ENCODE assay signal across 11 mouse cellular contexts in genomic region chr8:121371911-121372638, GRCm38 (mm10).
DNase-seq lines count a peak whose midpoint lies in the region; ATAC-seq and TF ChIP-seq lines count a peak whose summit lies in the region.
"Had no signal": no experiment of that assay in that cellular context is flagged by ENCODE, and none has a peak within 500 bp of the region (broad histone marks: within the 10 kb centered on the region; RNA-seq: fewer than 3 reads in every experiment).

No protein-coding gene starts in this region.

- no peak for DNase-seq in gastrocnemius, adult 2 months
- no peak for DNase-seq in gastrocnemius, postnatal 4 days (ENCODE audit: low spot score in 2 of 2)
- DNase-seq in layer of hippocampus, adult 9-10 months (ENCODE audit: low spot score), result peak; percentile 42
- peak; percentile 34 for DNase-seq in limb, embryonic 11.5 days (ENCODE audit: low spot score)
- no peak for DNase-seq in urinary bladder, adult 2 months (ENCODE audit: low spot score)
- no peak for DNase-seq in hindbrain, embryonic 14.5 days (ENCODE audit: low spot score)
- no peak for DNase-seq in cerebellum, adult 2 months
- DNase-seq: cerebellum, postnatal 36 days; lung, adult 18-20 months had no signal

- peaks cover 64% of the 10 kb centered on the region for H3K4me1 ChIP-seq in limb, embryonic 11.5 days (ENCODE audit: control insufficient read depth, insufficient read depth, low read length)
- 0 out of 2 replicates have a peak, but pooled peaks cover 4% of the 10 kb centered on the region for H3K4me1 ChIP-seq in hindbrain, embryonic 14.5 days (replicated peaks; ENCODE audit: control insufficient read depth, insufficient read depth, low read length)
- no peaks in the 10 kb centered on the region for H3K4me1 ChIP-seq in cerebellum, adult 2 months (ENCODE audit: control insufficient read depth, insufficient read depth, low read length)
- H3K4me1 ChIP-seq: megakaryocyte, embryonic 14.5 days had no signal

- no peaks in the 10 kb centered on the region for H3K36me3 ChIP-seq in limb, embryonic 11.5 days (ENCODE audit: control insufficient read depth, insufficient read depth, low read length)
- no peaks in the 10 kb centered on the region for H3K36me3 ChIP-seq in hindbrain, embryonic 14.5 days (replicated peaks; ENCODE audit: control insufficient read depth, insufficient read depth)

- 53% methylated on average over 25 of the region's 25 CpGs for WGBS in limb, embryonic 11.5 days
- 76% methylated on average over 25 of the region's 25 CpGs for WGBS in hindbrain, embryonic 14.5 days
- WGBS in cerebellum, adult 2 months, result 86% methylated on average over 25 of the region's 25 CpGs

- H3K9ac ChIP-seq in limb, embryonic 11.5 days (ENCODE audit: low read length), result no peak overlapping the region
- no peak overlapping the region for H3K9ac ChIP-seq in hindbrain, embryonic 14.5 days

- intact Hi-C loops in gastrocnemius, adult 2 months (cut with DNase I), result no loop called here

- no peak overlapping the region for H3K4me2 ChIP-seq in limb, embryonic 11.5 days (ENCODE audit: low read depth, severe bottlenecking)
- no peak overlapping the region for H3K4me2 ChIP-seq in hindbrain, embryonic 14.5 days (replicated peaks)

- peak overlapping the region; percentile 13; the same call in 1 of the 2 replicates for H3K4me3 ChIP-seq in gastrocnemius, adult 2 months
- H3K4me3 ChIP-seq in limb, embryonic 11.5 days (ENCODE audit: low read depth, low read length), result no peak overlapping the region
- H3K4me3 ChIP-seq in hindbrain, embryonic 14.5 days (replicated peaks; ENCODE audit: low read length), result no peak overlapping the region
- H3K4me3 ChIP-seq in cerebellum, adult 2 months (replicated peaks; ENCODE audit: insufficient read depth, low read depth, low read length), result no peak overlapping the region
- H3K4me3 ChIP-seq: megakaryocyte, embryonic 14.5 days had no signal

- no peaks in the 10 kb centered on the region for H3K9me3 ChIP-seq in limb, embryonic 11.5 days (ENCODE audit: control insufficient read depth, low read length)
- H3K9me3 ChIP-seq in hindbrain, embryonic 14.5 days (ENCODE audit: control insufficient read depth, low read length), result no peaks in the 10 kb centered on the region

- no peak for TF ChIP-seq POLR2A in cerebellum, adult 2 months (IDR thresholded peaks at IDR 0.05; ENCODE audit: borderline replicate concordance, insufficient read depth, low read length)

- no peak for TF ChIP-seq CTCF in gastrocnemius, adult 2 months (IDR thresholded peaks at IDR 0.05)
- no peak for TF ChIP-seq CTCF in cerebellum, adult 2 months (IDR thresholded peaks at IDR 0.05; ENCODE audit: borderline replicate concordance, insufficient read depth, low read depth, low read length)

- H3K27ac ChIP-seq in gastrocnemius, adult 2 months, result no peak overlapping the region
- H3K27ac ChIP-seq in limb, embryonic 11.5 days (replicated peaks; ENCODE audit: low read depth, low read length), result no peak overlapping the region
- no peak overlapping the region for H3K27ac ChIP-seq in hindbrain, embryonic 14.5 days
- H3K27ac ChIP-seq in cerebellum, adult 2 months (ENCODE audit: insufficient read depth, low read length), result no peak overlapping the region

- H3K27me3 ChIP-seq in limb, embryonic 11.5 days (ENCODE audit: control insufficient read depth, insufficient read depth, low read length), result no peaks in the 10 kb centered on the region
- peaks cover 5% of the 10 kb centered on the region; the same call in 1 of the 2 replicates for H3K27me3 ChIP-seq in hindbrain, embryonic 14.5 days (ENCODE audit: control insufficient read depth, insufficient read depth, low read length)
- H3K27me3 ChIP-seq in cerebellum, adult 2 months (ENCODE audit: control insufficient read depth, insufficient read depth, low read length), result no peaks in the 10 kb centered on the region

- peak; percentile 55 for ATAC-seq in frontal cortex, adult (ENCODE audit: low TSS enrichment)
- no peak for ATAC-seq in limb, embryonic 11.5 days (ENCODE audit: insufficient number of reproducible peaks, low FRiP score, low TSS enrichment, low read depth)
- ATAC-seq in hindbrain, embryonic 14.5 days (ENCODE audit: low FRiP score), result no peak

Comparison
In these comparisons a context has a peak if more than half of its experiments do, and no peak if none do; other contexts are left out.
1. DNase-seq: peak in layer of hippocampus, adult 9-10 months (single experiment) and limb, embryonic 11.5 days (single experiment); none in gastrocnemius, adult 2 months (single experiment), gastrocnemius, postnatal 4 days (0 of 2), urinary bladder, adult 2 months (single experiment), hindbrain, embryonic 14.5 days (single experiment) and cerebellum, adult 2 months (0 of 2).